Mouse (Mus musculus): ENCODE measurements around the gene Gm49673. TPM values are rescaled to one million over a fixed set of nuclear protein-coding genes. Genes with fewer than 3 reads are reported as not detected.
"Not testable (repeated sequence)": the region's sequence is repeated elsewhere in the genome, so short reads cannot be mapped to it uniquely, and the experiment has no call there.

Gene Gm49673
- polyA plus RNA-seq, 1 experiment from 2014 or later: not detected

DNA sequence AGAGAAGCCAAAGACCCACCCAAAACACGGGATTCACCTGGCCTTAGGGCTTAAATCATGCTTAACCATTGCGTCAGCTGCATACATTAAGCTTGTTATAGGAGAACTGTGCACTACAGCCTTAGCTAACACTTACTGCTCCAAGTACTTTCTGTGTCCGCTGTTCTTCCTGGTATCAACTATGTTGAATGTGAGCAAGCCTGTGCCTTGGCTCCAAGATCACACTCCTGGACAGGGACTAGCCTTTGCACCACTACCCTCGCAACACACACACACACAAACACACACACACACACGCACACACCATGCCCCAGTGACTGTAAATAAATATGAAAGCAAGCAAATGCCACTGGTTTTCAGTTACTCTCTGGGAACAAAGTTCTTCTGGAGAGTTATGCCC lies 657 bp downstream of the Gm49673 start:
- H3K36me3 ChIP-seq (ENCODE audit: control insufficient read depth, insufficient read depth, low read length); ATAC-seq (replicated peaks; ENCODE audit: low FRiP score); H3K9me3 ChIP-seq (ENCODE audit: control insufficient read depth, low read length); H3K27ac ChIP-seq (ENCODE audit: low read depth, low read length); H3K4me1 ChIP-seq (replicated peaks; ENCODE audit: control insufficient read depth, insufficient read depth, low read length); DNase-seq (ENCODE audit: low spot score); H3K27me3 ChIP-seq (ENCODE audit: control insufficient read depth, insufficient read depth, low read length): not testable (repeated sequence)
- H3K4me2 ChIP-seq (ENCODE audit: low read depth, low read length, severe bottlenecking): peak overlapping the region; percentile 47
- WGBS: 30% methylated on average over 5 of the region's 5 CpGs
- peak overlapping the region; percentile 59; the same call in 1 of the 2 replicates for H3K9ac ChIP-seq (ENCODE audit: low read length)
- H3K4me3 ChIP-seq (ENCODE audit: low read depth, low read length): peak overlapping the region; percentile 45

DNA sequence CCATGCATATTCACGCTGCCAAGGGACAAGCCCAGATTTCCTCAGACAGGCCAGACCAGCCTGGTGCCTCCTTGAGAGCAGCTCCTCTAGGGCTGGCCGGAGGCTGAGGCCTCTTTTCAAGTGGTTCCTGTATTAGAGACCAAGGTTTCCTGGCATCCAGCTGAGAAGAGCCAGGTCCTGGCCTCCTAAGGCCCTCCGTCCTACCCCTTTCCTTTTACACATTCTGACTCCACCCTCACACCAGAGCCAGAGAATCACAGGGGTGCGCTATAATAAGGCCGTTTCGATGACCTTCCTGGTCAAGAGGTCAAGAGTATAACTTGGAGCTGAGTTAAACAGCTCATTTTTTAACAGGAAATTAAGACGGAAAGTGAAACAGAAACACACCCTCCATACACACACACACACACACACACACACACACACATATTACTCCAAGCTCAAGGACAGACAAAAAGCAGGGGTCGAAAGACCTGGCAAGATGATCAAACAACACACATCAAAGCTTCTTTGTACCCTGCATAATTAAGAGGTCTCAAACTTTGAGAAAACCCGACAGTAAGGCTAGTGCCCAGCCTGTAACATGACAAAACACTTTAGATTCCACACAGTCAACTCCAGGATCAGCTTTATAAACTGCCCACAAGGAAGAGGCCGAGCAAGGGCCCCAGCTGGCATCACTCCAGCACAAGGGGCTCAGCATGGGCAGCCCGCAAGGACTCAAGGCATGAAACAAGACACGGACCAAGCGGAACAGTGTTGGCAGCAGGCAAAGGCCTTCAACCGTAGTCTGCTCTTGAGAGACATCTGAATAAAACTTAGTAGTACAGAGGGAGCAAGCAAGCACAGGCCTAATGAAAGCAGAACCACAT lies 3.5 kb downstream of the Gm49673 start:
- DNase-seq (ENCODE audit: low spot score); H3K4me2 ChIP-seq (ENCODE audit: low read depth, low read length, severe bottlenecking); H3K27me3 ChIP-seq (ENCODE audit: control insufficient read depth, insufficient read depth, low read length); ATAC-seq (replicated peaks; ENCODE audit: low FRiP score); H3K36me3 ChIP-seq (ENCODE audit: control insufficient read depth, insufficient read depth, low read length); H3K9ac ChIP-seq (ENCODE audit: low read length); H3K4me1 ChIP-seq (replicated peaks; ENCODE audit: control insufficient read depth, insufficient read depth, low read length); H3K4me3 ChIP-seq (ENCODE audit: low read depth, low read length); H3K27ac ChIP-seq (ENCODE audit: low read depth, low read length); H3K9me3 ChIP-seq (ENCODE audit: control insufficient read depth, low read length): not testable (repeated sequence)
- WGBS: 69% methylated on average over 12 of the region's 14 CpGs

DNA sequence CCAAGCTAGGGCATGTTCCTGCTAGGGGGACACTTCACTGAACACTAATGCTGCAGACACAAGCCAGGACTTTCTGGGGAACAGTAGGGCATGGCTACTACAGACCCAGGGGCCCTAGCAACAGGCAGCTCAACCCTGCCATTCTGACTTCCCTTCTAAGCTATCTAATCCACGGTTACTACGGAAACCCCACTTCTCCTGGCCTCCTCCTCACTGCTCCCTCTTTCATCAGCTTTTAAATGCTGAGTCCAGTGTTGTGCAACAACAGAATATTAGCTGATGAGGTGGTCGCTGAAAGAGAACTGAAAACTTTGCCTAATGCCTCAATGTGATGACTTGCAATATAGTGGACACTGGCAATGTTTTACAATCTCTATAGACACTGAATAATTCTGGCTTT lies 7.4 kb downstream of the Gm49673 start:
- not testable (repeated sequence) for H3K27me3 ChIP-seq (ENCODE audit: control insufficient read depth, insufficient read depth, low read length); DNase-seq (ENCODE audit: low spot score); H3K4me2 ChIP-seq (ENCODE audit: low read depth, low read length, severe bottlenecking); H3K9ac ChIP-seq (ENCODE audit: low read length); H3K4me1 ChIP-seq (replicated peaks; ENCODE audit: control insufficient read depth, insufficient read depth, low read length); H3K9me3 ChIP-seq (ENCODE audit: control insufficient read depth, low read length); H3K27ac ChIP-seq (ENCODE audit: low read depth, low read length); H3K36me3 ChIP-seq (ENCODE audit: control insufficient read depth, insufficient read depth, low read length); H3K4me3 ChIP-seq (ENCODE audit: low read depth, low read length); ATAC-seq (replicated peaks; ENCODE audit: low FRiP score)
- WGBS: 40% methylated on average over 3 of the region's 3 CpGs

DNA sequence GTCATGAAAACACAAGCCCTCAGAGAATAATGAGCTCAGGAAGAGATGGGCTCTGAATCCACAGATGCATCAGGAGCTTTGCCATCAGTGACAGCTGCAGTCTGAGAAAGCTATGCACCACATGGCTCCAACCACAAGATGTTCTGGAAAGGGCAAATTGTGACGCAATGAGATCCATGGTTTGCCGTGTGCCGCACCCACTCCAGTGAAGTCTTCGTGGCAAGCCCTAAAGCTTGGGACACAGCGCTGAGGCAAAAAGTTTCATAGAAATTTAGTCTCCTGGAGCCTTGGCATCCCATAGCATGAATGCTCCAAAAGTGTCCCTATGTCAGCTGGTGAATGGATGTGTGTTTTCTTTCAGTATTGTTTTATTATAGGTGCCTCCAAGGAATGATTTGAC lies 9.5 kb downstream of the Gm49673 start:
- 99% methylated on average over 5 of the region's 5 CpGs for WGBS
- DNase-seq (ENCODE audit: low spot score); H3K4me3 ChIP-seq (ENCODE audit: low read depth, low read length); H3K9me3 ChIP-seq (ENCODE audit: control insufficient read depth, low read length); ATAC-seq (replicated peaks; ENCODE audit: low FRiP score); H3K36me3 ChIP-seq (ENCODE audit: control insufficient read depth, insufficient read depth, low read length); H3K27me3 ChIP-seq (ENCODE audit: control insufficient read depth, insufficient read depth, low read length); H3K9ac ChIP-seq (ENCODE audit: low read length); H3K4me1 ChIP-seq (replicated peaks; ENCODE audit: control insufficient read depth, insufficient read depth, low read length); H3K4me2 ChIP-seq (ENCODE audit: low read depth, low read length, severe bottlenecking); H3K27ac ChIP-seq (ENCODE audit: low read depth, low read length): not testable (repeated sequence)

DNA sequence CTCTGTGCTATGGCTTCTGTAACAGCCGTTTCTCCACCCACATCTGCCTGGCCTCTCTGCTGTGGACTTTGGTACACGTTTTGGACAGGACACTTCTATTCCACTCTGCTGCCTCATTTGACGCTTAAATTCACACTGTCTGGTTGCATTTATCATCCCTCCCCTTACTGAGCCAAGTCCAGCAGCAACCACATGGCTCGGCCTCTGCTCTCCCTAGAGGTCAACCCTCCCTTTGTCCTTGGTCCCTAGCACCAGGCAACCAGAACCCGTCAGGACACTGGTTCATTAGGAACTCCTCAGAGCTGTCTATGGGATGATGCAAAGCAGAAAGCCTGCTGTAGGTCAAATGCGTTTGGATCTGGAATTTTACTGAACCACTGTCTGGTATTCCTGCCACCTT lies 16.7 kb downstream of the Gm49673 start:
- no CpG with 5 or more reads among the region's 6 CpGs for WGBS
- H3K27me3 ChIP-seq (ENCODE audit: control insufficient read depth, insufficient read depth, low read length); H3K36me3 ChIP-seq (ENCODE audit: control insufficient read depth, insufficient read depth, low read length); DNase-seq (ENCODE audit: low spot score); H3K27ac ChIP-seq (ENCODE audit: low read depth, low read length); H3K4me3 ChIP-seq (ENCODE audit: low read depth, low read length); H3K9me3 ChIP-seq (ENCODE audit: control insufficient read depth, low read length); H3K9ac ChIP-seq (ENCODE audit: low read length); ATAC-seq (replicated peaks; ENCODE audit: low FRiP score); H3K4me2 ChIP-seq (ENCODE audit: low read depth, low read length, severe bottlenecking); H3K4me1 ChIP-seq (replicated peaks; ENCODE audit: control insufficient read depth, insufficient read depth, low read length): not testable (repeated sequence)

DNA sequence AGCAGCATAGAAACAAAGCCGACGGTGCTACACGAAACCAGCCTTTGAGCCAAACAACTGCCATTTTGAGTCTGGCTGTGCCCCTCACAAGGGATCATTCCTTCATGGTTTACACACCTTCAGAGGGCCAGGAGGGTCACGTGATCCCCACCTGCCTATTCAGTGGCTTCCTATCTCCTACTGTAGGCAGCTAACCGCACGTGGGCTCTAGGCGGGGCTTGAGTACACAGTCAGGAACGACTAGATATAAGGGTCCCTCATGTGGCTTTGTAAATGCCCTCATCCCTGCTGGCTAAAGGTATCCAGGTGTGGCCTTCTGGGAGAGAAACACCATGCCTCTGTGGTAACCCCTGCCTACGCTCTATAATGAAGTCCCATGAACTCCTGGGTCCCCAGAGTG lies 18.0 kb downstream of the Gm49673 start:
- DNase-seq (ENCODE audit: low spot score); ATAC-seq (replicated peaks; ENCODE audit: low FRiP score); H3K9ac ChIP-seq (ENCODE audit: low read length); H3K4me3 ChIP-seq (ENCODE audit: low read depth, low read length); H3K4me2 ChIP-seq (ENCODE audit: low read depth, low read length, severe bottlenecking); H3K36me3 ChIP-seq (ENCODE audit: control insufficient read depth, insufficient read depth, low read length); H3K27me3 ChIP-seq (ENCODE audit: control insufficient read depth, insufficient read depth, low read length); H3K9me3 ChIP-seq (ENCODE audit: control insufficient read depth, low read length); H3K4me1 ChIP-seq (replicated peaks; ENCODE audit: control insufficient read depth, insufficient read depth, low read length); H3K27ac ChIP-seq (ENCODE audit: low read depth, low read length): not testable (repeated sequence)
- 84% methylated on average over 9 of the region's 9 CpGs for WGBS

DNA sequence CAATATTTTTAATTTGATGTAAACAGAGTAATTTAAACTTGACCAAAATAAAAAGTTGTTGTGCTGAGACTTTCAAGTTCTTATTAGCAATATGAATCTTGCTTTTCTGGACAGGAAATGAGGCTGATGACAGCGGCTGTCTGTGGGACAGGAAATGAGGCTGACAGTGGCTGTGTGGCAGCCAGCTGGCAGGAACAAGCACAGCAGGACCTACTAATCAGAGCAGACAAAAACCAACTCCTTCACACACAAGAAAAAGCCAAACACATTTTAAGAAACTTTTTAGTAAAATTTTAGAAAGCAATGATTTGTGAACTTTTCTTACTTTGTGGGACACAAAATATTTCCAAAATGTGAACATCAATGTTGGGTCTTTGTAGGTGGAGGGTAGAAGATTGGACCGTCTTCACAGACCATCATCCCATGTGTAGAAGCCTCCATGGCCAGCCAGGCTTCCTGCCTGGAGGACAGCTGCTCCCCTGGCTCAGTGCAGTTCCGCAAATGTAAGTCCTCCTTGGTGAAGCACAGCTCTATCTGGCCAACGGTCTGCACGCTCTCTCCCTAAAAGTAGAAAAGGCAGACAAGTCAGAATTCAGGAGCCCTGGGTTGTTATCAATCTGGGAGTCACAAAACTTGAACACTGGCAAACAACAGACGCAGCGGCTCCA lies 19.1 kb downstream of the Gm49673 start:
- not testable (repeated sequence) for H3K27me3 ChIP-seq (ENCODE audit: control insufficient read depth, insufficient read depth, low read length); H3K9me3 ChIP-seq (ENCODE audit: control insufficient read depth, low read length); ATAC-seq (replicated peaks; ENCODE audit: low FRiP score); H3K4me1 ChIP-seq (replicated peaks; ENCODE audit: control insufficient read depth, insufficient read depth, low read length); H3K4me2 ChIP-seq (ENCODE audit: low read depth, low read length, severe bottlenecking); DNase-seq (ENCODE audit: low spot score); H3K9ac ChIP-seq (ENCODE audit: low read length); H3K4me3 ChIP-seq (ENCODE audit: low read depth, low read length); H3K36me3 ChIP-seq (ENCODE audit: control insufficient read depth, insufficient read depth, low read length); H3K27ac ChIP-seq (ENCODE audit: low read depth, low read length)
- WGBS: 100% methylated on average over 1 of the region's 7 CpGs

DNA sequence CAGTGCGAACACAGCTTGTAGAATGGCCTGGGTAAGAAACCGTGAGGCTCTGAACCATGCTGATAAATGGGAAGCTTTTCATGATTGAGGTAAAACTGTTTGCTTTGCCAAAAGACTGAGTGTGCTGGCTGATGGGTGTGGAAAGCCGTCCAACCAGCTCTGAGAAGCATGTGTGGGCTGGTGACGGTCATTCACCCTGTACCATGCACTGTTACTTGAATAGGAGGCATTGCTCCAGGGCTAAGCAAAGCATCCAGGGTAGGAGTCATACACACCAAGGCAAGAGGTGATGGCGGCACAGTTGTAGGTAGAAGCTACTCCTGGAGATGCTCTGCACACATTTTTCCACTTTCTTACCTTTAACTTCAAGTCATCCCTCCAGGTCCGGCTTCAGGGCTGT lies 23.0 kb downstream of the Gm49673 start:
- not testable (repeated sequence) for H3K4me2 ChIP-seq (ENCODE audit: low read depth, low read length, severe bottlenecking); H3K4me1 ChIP-seq (replicated peaks; ENCODE audit: control insufficient read depth, insufficient read depth, low read length); H3K9ac ChIP-seq (ENCODE audit: low read length); H3K36me3 ChIP-seq (ENCODE audit: control insufficient read depth, insufficient read depth, low read length); H3K27me3 ChIP-seq (ENCODE audit: control insufficient read depth, insufficient read depth, low read length); H3K27ac ChIP-seq (ENCODE audit: low read depth, low read length); ATAC-seq (replicated peaks; ENCODE audit: low FRiP score); DNase-seq (ENCODE audit: low spot score); H3K9me3 ChIP-seq (ENCODE audit: control insufficient read depth, low read length); H3K4me3 ChIP-seq (ENCODE audit: low read depth, low read length)
- WGBS: no CpG with 5 or more reads among the region's 6 CpGs
